Mouse (Mus musculus) hindbrain, postnatal 0 days (tissue): ENCODE measurements around the gene Hk1. TPM values are rescaled to one million over a fixed set of nuclear protein-coding genes. Genes with fewer than 3 reads are reported as not detected.

Experiments
- ATAC-seq: fragments of 200-750 bp; cut with Nextera tagmentation; 2 replicates; pipeline ENCODE4 v1.8.0; 2017; ENCODE audit warnings: mild to moderate bottlenecking, moderate TSS enrichment, moderate library complexity
- DNase-seq: peaks from one replicate; pipeline ENCODE4 v3.0.0-alpha.2; 2015; ENCODE audit warnings: low spot score
- H3K27ac ChIP-seq: fragments of 300-500 bp; sonication (generic); 2 replicates; pipeline ENCODE4 v1.5.1; 2014; ENCODE audit warnings: mild to moderate bottlenecking
- H3K27me3 ChIP-seq: fragments of 300-500 bp; sonication (generic); 2 replicates; pipeline ENCODE4 v1.6.1; 2014; ENCODE audit warnings: low read length, mixed read lengths; ENCODE audit not compliant: insufficient read depth
- H3K36me3 ChIP-seq: fragments of 300-500 bp; sonication (generic); 2 replicates; pipeline ENCODE4 v1.6.1; 2014; ENCODE audit warnings: low read length, mixed read lengths; ENCODE audit not compliant: insufficient read depth
- H3K4me1 ChIP-seq: fragments of 300-500 bp; sonication (generic); 2 replicates; pipeline ENCODE4 v1.6.1; 2014; ENCODE audit warnings: antibody characterized with exemption, low read length, mixed read lengths; ENCODE audit not compliant: insufficient read depth
- H3K4me2 ChIP-seq: fragments of 300-500 bp; sonication (generic); 2 replicates; pipeline ENCODE4 v1.6.1; 2014; ENCODE audit warnings: low read depth, mild to moderate bottlenecking, low read length, moderate library complexity, mixed read lengths
- H3K4me3 ChIP-seq: fragments of 300-500 bp; sonication (generic); 2 replicates; pipeline ENCODE4 v1.5.1; 2014; ENCODE audit warnings: low read length
- H3K9ac ChIP-seq: fragments of 300-500 bp; sonication (generic); replicated peaks from 2 replicates; pipeline ENCODE4 v1.6.1; 2014; ENCODE audit warnings: mild to moderate bottlenecking, low read length, moderate library complexity, mixed read lengths
- H3K9me3 ChIP-seq: fragments of 300-500 bp; sonication (generic); 2 replicates; pipeline ENCODE4 v1.6.1; 2016; ENCODE audit warnings: low read length, mixed read lengths
- CTCF ChIP-seq: IDR thresholded peaks from 2 replicates; pipeline ENCODE4 v1.5.1; 2016; ENCODE audit warnings: antibody characterized with exemption, control low read depth, low read depth
- WGBS: fragments of 180-500 bp; shearing (Covaris S2); extraction: QIAGEN DNeasy Blood & Tissue Kit; methylation state at CpG from one replicate; pipeline ENCODE4 v1.1.7; 2014; 5-methylcytosine and 5-hydroxymethylcytosine counted together
- polyA plus RNA-seq: library from polyadenylated mRNA; unstranded; fragments of >200 nt; fragmentation: Nextera tagmentation; extraction: Ambion mirVana; gene quantifications from 2 replicates; pipeline ENCODE4 v1.2.1, GENCODE M21; 2015
- total RNA-seq: library from RNA; depleted of rRNA; stranded (reverse); fragments of >200 nt; gene quantifications from 2 replicates; pipeline ENCODE4 v1.2.3, GENCODE M21; 2014

Gene Hk1
- total and polyA plus RNA-seq, 2 experiments from 2014 or later, result 99.6 to 144 TPM

DNA sequence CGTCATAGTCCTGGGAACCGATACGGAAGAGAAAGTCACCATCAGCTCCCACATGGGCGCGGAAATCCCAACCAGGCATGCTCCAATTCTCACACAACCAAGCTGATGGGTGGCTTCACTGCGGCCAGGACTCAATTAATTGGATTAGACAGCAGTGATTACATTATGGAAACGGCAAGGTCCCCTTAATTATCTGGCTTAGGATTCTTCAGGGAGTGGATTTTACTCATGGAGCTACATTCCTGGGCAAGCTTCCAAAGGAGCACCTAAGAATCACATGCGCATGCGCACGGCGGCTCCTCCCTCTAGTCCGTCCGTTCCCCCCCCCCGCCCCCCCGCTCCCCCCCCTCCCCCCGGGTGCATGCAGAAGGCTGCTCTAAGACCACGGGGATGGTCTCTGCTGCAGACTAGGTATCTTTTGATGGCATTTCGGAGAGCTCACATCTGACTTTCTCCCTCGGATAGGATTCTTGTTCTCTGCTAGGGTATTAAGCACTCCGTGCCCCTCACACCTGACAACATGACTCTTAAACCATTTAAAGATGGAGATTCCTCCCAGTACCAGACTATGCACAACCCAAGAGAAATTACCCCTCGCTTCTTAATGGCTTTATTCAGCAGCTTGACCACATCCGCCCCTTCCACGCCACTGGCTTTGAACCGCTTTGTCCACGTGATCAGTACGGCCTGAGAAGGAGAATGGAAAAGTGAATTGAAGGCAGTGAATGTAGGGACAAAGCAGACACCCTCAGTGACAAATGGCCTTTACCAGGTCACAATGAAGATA, 83.4 kb downstream of the Hk1 start:
- WGBS, result 47% methylated on average over 21 of the region's 26 CpGs
- Histone ChIP-seq H3K36me3 (peaks cover 20% of the 10 kb centered on the region; the same call in 1 of the 2 replicates), H3K4me2 (no peak overlapping the region), H3K27me3 (no peaks in the 10 kb centered on the region), H3K9ac (no peak overlapping the region), H3K4me1 (no peaks in the 10 kb centered on the region), H3K9me3 (no peaks in the 10 kb centered on the region), H3K4me3 (no peak overlapping the region), H3K27ac (no peak overlapping the region)
- TF ChIP-seq CTCF, result no peak
- ATAC-seq (peak; percentile 16; the same call in 1 of the 2 replicates), DNase-seq (peak; percentile 81)

DNA sequence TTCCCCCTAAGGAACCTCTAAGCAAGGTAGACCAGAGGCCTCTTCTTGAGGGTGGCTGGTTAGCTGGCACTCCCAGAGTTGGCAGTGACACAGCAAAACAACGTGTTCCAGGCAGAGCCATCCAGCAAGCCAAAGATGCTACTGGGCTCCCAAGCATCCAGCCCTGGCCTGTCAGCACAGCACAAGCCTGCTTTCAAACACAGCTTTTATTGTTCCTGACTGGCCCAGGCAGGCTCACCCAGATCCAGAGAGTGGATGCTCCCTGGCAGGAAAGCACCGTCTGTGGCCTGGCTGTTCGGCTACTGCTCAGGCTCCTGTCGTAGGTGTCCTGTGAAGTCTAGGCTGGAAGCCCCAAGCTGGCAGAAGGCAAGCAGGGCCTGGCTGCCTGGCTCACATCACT, 85.6 kb downstream of the Hk1 start:
- H3K9me3 ChIP-seq, result no peaks in the 10 kb centered on the region
- DNase-seq (peak; percentile 27), ATAC-seq (peak; percentile 79)
- H3K9ac ChIP-seq, result no peak overlapping the region
- no peak for TF ChIP-seq CTCF
- no peak overlapping the region for H3K4me2 ChIP-seq
- H3K27ac ChIP-seq, result peak overlapping the region; percentile 51; the same call in 1 of the 2 replicates
- no peaks in the 10 kb centered on the region for H3K4me1 ChIP-seq
- no peaks in the 10 kb centered on the region for H3K27me3 ChIP-seq
- 62% methylated on average over 4 of the region's 4 CpGs for WGBS
- H3K36me3 ChIP-seq, result peaks cover 39% of the 10 kb centered on the region; the same call in 1 of the 2 replicates
- H3K4me3 ChIP-seq, result no peak overlapping the region

- 76% methylated on average over 6 of the region's 6 CpGs for WGBS
- no peaks in the 10 kb centered on the region for H3K9me3 ChIP-seq
- H3K36me3 ChIP-seq, result peaks cover 55% of the 10 kb centered on the region; the same call in 1 of the 2 replicates
- no peaks in the 10 kb centered on the region for H3K27me3 ChIP-seq
- no peak overlapping the region for H3K4me2 ChIP-seq
- no peak for DNase-seq
- no peaks in the 10 kb centered on the region for H3K4me1 ChIP-seq
- H3K27ac ChIP-seq, result no peak overlapping the region
- TF ChIP-seq CTCF, result no peak
- no peak overlapping the region for H3K9ac ChIP-seq
- no peak for ATAC-seq
- no peak overlapping the region for H3K4me3 ChIP-seq
Observed at GRCm38 (mm10) chr10:62287460-62288124, 92.1 kb downstream of the Hk1 start.

GRCm38 (mm10) chr10:62283206-62283792, 96.4 kb downstream of the Hk1 start:
- Histone ChIP-seq H3K4me1 (no peaks in the 10 kb centered on the region), H3K4me3 (no peak overlapping the region), H3K27ac (no peak overlapping the region), H3K27me3 (no peaks in the 10 kb centered on the region), H3K9me3 (no peaks in the 10 kb centered on the region), H3K36me3 (peaks cover 56% of the 10 kb centered on the region), H3K4me2 (no peak overlapping the region), H3K9ac (no peak overlapping the region)
- ATAC-seq (no peak), DNase-seq (no peak)
- WGBS, result 82% methylated on average over 4 of the region's 4 CpGs
- TF ChIP-seq CTCF, result no peak

GRCm38 (mm10) chr10:62282782-62283181, 96.9 kb downstream of the Hk1 start:
- Histone ChIP-seq H3K9me3 (no peaks in the 10 kb centered on the region), H3K4me2 (no peak overlapping the region), H3K27ac (no peak overlapping the region), H3K27me3 (no peaks in the 10 kb centered on the region), H3K9ac (no peak overlapping the region), H3K4me3 (no peak overlapping the region), H3K4me1 (no peaks in the 10 kb centered on the region), H3K36me3 (peaks cover 56% of the 10 kb centered on the region)
- no peak for DNase-seq
- ATAC-seq, result no peak
- no peak for TF ChIP-seq CTCF
- WGBS, result 51% methylated on average over 9 of the region's 9 CpGs

- 83% methylated on average over 4 of the region's 4 CpGs for WGBS
- Histone ChIP-seq H3K4me3 (no peak overlapping the region), H3K9ac (no peak overlapping the region), H3K36me3 (peaks cover 42% of the 10 kb centered on the region), H3K9me3 (no peaks in the 10 kb centered on the region), H3K4me1 (no peaks in the 10 kb centered on the region), H3K4me2 (no peak overlapping the region), H3K27me3 (no peaks in the 10 kb centered on the region), H3K27ac (no peak overlapping the region)
- no peak for DNase-seq
- no peak for TF ChIP-seq CTCF
- ATAC-seq, result no peak
Observed at GRCm38 (mm10) chr10:62279671-62280070, 100.0 kb downstream of the Hk1 start.
